Mouse (Mus musculus) heart, adult 2 months (tissue): ENCODE measurements around the gene Itga7. TPM values are rescaled to one million over a fixed set of nuclear protein-coding genes. Genes with fewer than 3 reads are reported as not detected.

ENCODE experiments used
- DNase-seq, 2 experiments: peaks; one replicate each; pipeline ENCODE4 v3.0.0; 2021
- H3K27ac ChIP-seq: fragments of 200-600 bp; 2 replicates; pipeline ENCODE4 v1.8.1; 2022
- H3K27me3 ChIP-seq: fragments of 200-500 bp; 2 replicates; pipeline ENCODE4 v1.6.1; 2012; ENCODE audit warnings: mild to moderate bottlenecking, low read length, inconsistent platforms, mixed read lengths; ENCODE audit not compliant: control insufficient read depth, insufficient read depth
- H3K36me3 ChIP-seq: fragments of 200-500 bp; 2 replicates; pipeline ENCODE4 v1.6.1; 2012; ENCODE audit warnings: low read length, inconsistent platforms; ENCODE audit not compliant: control insufficient read depth, insufficient read depth
- H3K4me1 ChIP-seq: fragments of 200-500 bp; 2 replicates; pipeline ENCODE4 v1.6.1; 2011; ENCODE audit warnings: low read length; ENCODE audit not compliant: control insufficient read depth, insufficient read depth
- H3K4me3 ChIP-seq: fragments of 200-600 bp; 2 replicates; pipeline ENCODE4 v1.8.1; 2022
- H3K79me2 ChIP-seq: fragments of 200-500 bp; replicated peaks from 2 replicates; pipeline ENCODE4 v1.6.1; 2012; ENCODE audit warnings: mild to moderate bottlenecking, inconsistent platforms, low read length, moderate library complexity, mixed read lengths; ENCODE audit not compliant: control insufficient read depth, insufficient read depth
- H3K9ac ChIP-seq: fragments of 200-500 bp; 2 replicates; pipeline ENCODE4 v1.6.1; 2012; ENCODE audit warnings: low read depth, mild to moderate bottlenecking, control low read depth, inconsistent platforms, low read length, mixed read lengths
- CTCF ChIP-seq: fragments of 200-600 bp; IDR thresholded peaks from 2 replicates; pipeline ENCODE4 v1.8.1; 2022; ENCODE audit warnings: antibody characterized with exemption, mild to moderate bottlenecking, moderate library complexity
- EP300 ChIP-seq: fragments of 200-500 bp; IDR thresholded peaks from 2 replicates; pipeline ENCODE4 v1.6.1; 2011; ENCODE audit warnings: low read depth, low read length, control low read depth; ENCODE audit not compliant: insufficient read depth
- POLR2A ChIP-seq: fragments of 200-500 bp; IDR thresholded peaks from 2 replicates; pipeline ENCODE4 v1.6.1; 2011; ENCODE audit warnings: mild to moderate bottlenecking, low read depth, low read length, control low read depth; ENCODE audit not compliant: insufficient read depth
- WGBS: fragments of 180-500 bp; shearing (Covaris S2); methylation state at CpG from one replicate; pipeline ENCODE4 v1.1.7; 2018; 5-methylcytosine and 5-hydroxymethylcytosine counted together
- intact Hi-C: fragments of 180-260 bp; cut with DNase I; formaldehyde crosslinking; loops from one replicate; pipeline ENCODE4 v1.15.1; 2025
- polyA plus RNA-seq: library from polyadenylated mRNA; depleted of rRNA; stranded (reverse); fragments of >200 nt; gene quantifications from 2 replicates; pipeline ENCODE4 v1.2.3, GENCODE M21; 2012
- total RNA-seq, 2 experiments: library from RNA; stranded (reverse); gene quantifications; 2 replicates each; pipeline ENCODE4 v1.2.3; 2021

Gene Itga7
- total and polyA plus RNA-seq, 3 experiments: 140 to 155 (median 151) TPM

GRCm38 (mm10) chr10:128913696-128914095 is 19.9 kb upstream of the Itga7 start:
- Histone ChIP-seq H3K79me2 (no peaks in the 10 kb centered on the region), H3K4me3 (no peak overlapping the region), H3K36me3 (no peaks in the 10 kb centered on the region), H3K4me1 (peaks cover 1% of the 10 kb centered on the region; the same call in 1 of the 2 replicates), H3K27ac (no peak overlapping the region), H3K9ac (no peak overlapping the region), H3K27me3 (no peaks in the 10 kb centered on the region)
- peak in 1 of 2 experiments; percentile 30 for DNase-seq
- WGBS: 67% methylated on average over 12 of the region's 12 CpGs
- TF ChIP-seq EP300 (no peak), CTCF (no peak), POLR2A (no peak)
- intact Hi-C loops: loop anchor here (2.0 kb wide), 1 partner anchor 31 kb away; no protein-coding TSS in a partner anchor

DNA sequence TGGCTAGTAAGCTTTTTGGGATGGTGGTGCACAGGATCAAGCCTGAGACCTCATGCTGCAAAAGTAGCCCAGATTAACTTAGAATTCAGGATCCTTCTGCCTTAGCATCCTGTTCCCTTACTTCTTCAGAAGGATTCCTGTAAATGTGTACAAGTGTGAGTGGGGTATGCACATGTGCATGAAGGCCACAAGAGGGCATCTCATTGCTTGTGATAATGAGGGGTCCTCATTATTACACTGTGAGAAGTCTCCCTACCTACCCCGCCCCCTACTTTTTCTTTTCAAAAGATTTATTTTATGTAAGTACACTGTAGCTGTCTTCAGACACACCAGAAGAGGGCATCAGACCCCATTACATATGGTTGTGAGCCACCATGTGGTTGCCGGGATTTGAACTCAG is 18.1 kb upstream of the Itga7 start:
- H3K79me2 ChIP-seq: no peaks in the 10 kb centered on the region
- WGBS: 96% methylated on average over 2 of the region's 2 CpGs
- intact Hi-C loops: loop anchor here (2.0 to 5.0 kb wide), 2 partner anchors 29 to 62 kb away; no protein-coding TSS in a partner anchor
- peaks cover 1% of the 10 kb centered on the region; the same call in 1 of the 2 replicates for H3K4me1 ChIP-seq
- no peaks in the 10 kb centered on the region for H3K36me3 ChIP-seq
- no peak overlapping the region for H3K27ac ChIP-seq
- H3K4me3 ChIP-seq: no peak overlapping the region
- H3K9ac ChIP-seq: no peak overlapping the region
- H3K27me3 ChIP-seq: no peaks in the 10 kb centered on the region
- no peak for DNase-seq
- TF ChIP-seq CTCF: peak; percentile 55
- TF ChIP-seq POLR2A: no peak

GRCm38 (mm10) chr10:128916665-128917064 is 17.0 kb upstream of the Itga7 start:
- WGBS: 89% methylated on average over 3 of the region's 3 CpGs
- Histone ChIP-seq H3K4me1 (peaks cover 4% of the 10 kb centered on the region), H3K27ac (no peak overlapping the region), H3K27me3 (no peaks in the 10 kb centered on the region), H3K4me3 (no peak overlapping the region), H3K36me3 (no peaks in the 10 kb centered on the region), H3K79me2 (no peaks in the 10 kb centered on the region), H3K9ac (no peak overlapping the region)
- no peak for DNase-seq
- TF ChIP-seq POLR2A (no peak), EP300 (no peak), CTCF (no peak)
- intact Hi-C loops: loop anchor here (5.0 kb wide), 1 partner anchor 61 kb away; no protein-coding TSS in a partner anchor

DNA sequence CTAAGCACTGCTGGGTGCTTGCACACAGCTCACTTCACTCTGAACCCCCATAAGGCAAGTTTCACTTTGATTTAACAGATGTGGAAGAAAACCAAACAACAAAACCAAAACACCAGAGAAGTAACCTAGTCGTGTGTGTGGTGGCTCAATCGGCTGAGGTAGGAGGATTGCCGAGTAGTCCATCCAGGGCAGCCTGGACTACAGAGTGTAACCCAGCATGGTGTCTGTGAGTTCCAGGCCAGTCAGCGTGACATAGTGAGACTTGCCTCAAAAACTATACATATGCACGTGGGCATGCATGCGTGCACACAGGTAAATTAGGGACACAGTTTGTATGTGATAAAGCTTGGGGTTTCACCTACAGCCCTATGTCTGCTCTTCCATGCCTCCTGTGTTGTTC is 16.2 kb upstream of the Itga7 start:
- DNase-seq: no peak
- TF ChIP-seq EP300: no peak
- no peak for TF ChIP-seq POLR2A
- no peak for TF ChIP-seq CTCF
- Histone ChIP-seq H3K4me3 (no peak overlapping the region), H3K27ac (no peak overlapping the region), H3K27me3 (no peaks in the 10 kb centered on the region), H3K9ac (no peak overlapping the region), H3K36me3 (no peaks in the 10 kb centered on the region), H3K4me1 (peaks cover 9% of the 10 kb centered on the region), H3K79me2 (no peaks in the 10 kb centered on the region)
- 85% methylated on average over 6 of the region's 6 CpGs for WGBS
- intact Hi-C loops: loop anchor here (5.0 kb wide), 1 partner anchor 60 kb away; no protein-coding TSS in a partner anchor

- no peaks in the 10 kb centered on the region for H3K36me3 ChIP-seq
- WGBS: 46% methylated on average over 7 of the region's 7 CpGs
- TF ChIP-seq EP300 (no peak), POLR2A (0 out of 2 replicates have a peak, but pooled peaks have one; percentile 17)
- H3K79me2 ChIP-seq: no peaks in the 10 kb centered on the region
- peak overlapping the region; percentile 57 for H3K27ac ChIP-seq
- DNase-seq: peak; percentile 56 to 64
- H3K4me1 ChIP-seq: peaks cover 9% of the 10 kb centered on the region
- no peaks in the 10 kb centered on the region for H3K27me3 ChIP-seq
- H3K4me3 ChIP-seq: no peak overlapping the region
- peak overlapping the region; percentile 33 for H3K9ac ChIP-seq
- intact Hi-C loops: loop anchor here (5.0 kb wide), 1 partner anchor 59 kb away; no protein-coding TSS in a partner anchor
Measured at GRCm38 (mm10) chr10:128918246-128918645, 15.4 kb upstream of the Itga7 start.

DNA sequence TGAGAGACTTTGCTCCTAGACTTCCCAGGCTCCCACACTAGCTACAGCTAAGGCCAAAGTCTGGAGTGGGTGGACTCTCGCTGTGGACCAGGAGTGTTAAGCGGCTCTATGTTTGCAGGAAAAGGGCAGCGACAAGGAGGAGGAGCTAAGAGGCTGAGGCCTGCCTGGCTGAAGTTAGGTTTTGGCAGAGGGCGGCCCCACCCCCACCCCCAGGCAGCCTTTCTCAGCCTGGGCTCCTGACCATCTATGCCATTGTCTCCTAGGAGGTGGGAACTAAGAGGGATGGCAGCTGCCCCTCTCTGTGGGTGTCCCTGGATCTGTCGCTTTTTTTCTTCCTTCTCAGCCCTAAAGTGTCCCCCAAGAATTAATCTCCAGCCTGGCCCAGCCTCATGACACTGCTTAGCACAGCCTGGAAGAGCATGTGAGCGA is 14.4 kb upstream of the Itga7 start:
- WGBS: 37% methylated on average over 6 of the region's 6 CpGs
- peak overlapping the region; percentile 57 for H3K27ac ChIP-seq
- H3K4me3 ChIP-seq: no peak overlapping the region
- intact Hi-C loops: loop anchor here (5.0 kb wide), 1 partner anchor 58 kb away; no protein-coding TSS in a partner anchor
- no peaks in the 10 kb centered on the region for H3K79me2 ChIP-seq
- no peaks in the 10 kb centered on the region for H3K27me3 ChIP-seq
- no peaks in the 10 kb centered on the region for H3K36me3 ChIP-seq
- DNase-seq: peak; percentile 51 to 58
- TF ChIP-seq POLR2A (0 out of 2 replicates have a peak, but pooled peaks have one; percentile 11), EP300 (no peak)
- no peak overlapping the region for H3K9ac ChIP-seq
- H3K4me1 ChIP-seq: peaks cover 12% of the 10 kb centered on the region
